Mouse (Mus musculus) C2C12 (cell line): ENCODE measurements at regions not wholly inside any gene's neighbourhood (a gene's known extent, or its start where the extent isn't known, plus 50 kb on each side); places are given as distances from the start of the nearest gene placed in this dataset.

Experiments
- H3K27me3 ChIP-seq: one replicate; pipeline ENCODE4 v1.6.1; 2011; ENCODE audit not compliant: control insufficient read depth, insufficient read depth, insufficient read length
- H3K36me3 ChIP-seq: one replicate; pipeline ENCODE4 v1.6.1; 2011; ENCODE audit not compliant: control insufficient read depth, insufficient read depth
- H3K4me3 ChIP-seq: one replicate; pipeline ENCODE4 v1.5.1; 2011; ENCODE audit warnings: mild to moderate bottlenecking, control low read depth; ENCODE audit not compliant: poor library complexity, insufficient read depth, severe bottlenecking
- H3K79me2 ChIP-seq: one replicate; pipeline ENCODE4 v1.6.1; 2011; ENCODE audit not compliant: control insufficient read depth, insufficient read depth
- H3K79me3 ChIP-seq: one replicate; pipeline ENCODE4 v1.6.1; 2011; ENCODE audit warnings: low read depth, control low read depth
- H3ac ChIP-seq: one replicate; pipeline ENCODE3; 2011; ENCODE audit warnings: low read depth; ENCODE audit not compliant: control insufficient read depth, insufficient read length
- CEBPB ChIP-seq: IDR thresholded peaks from one replicate; pipeline ENCODE4 v1.6.1; 2011; ENCODE audit warnings: low read depth, mild to moderate bottlenecking, control low read depth, moderate library complexity
- CTCF ChIP-seq: IDR thresholded peaks from one replicate; pipeline ENCODE4 v1.5.1; 2011; ENCODE audit not compliant: control insufficient read depth, insufficient read depth, insufficient read length
- FOSL1 ChIP-seq: IDR thresholded peaks from one replicate; pipeline ENCODE4 v1.8.0; 2011; ENCODE audit warnings: mild to moderate bottlenecking, low read length; ENCODE audit not compliant: poor library complexity, insufficient read depth, severe bottlenecking
- MAX ChIP-seq: IDR thresholded peaks from one replicate; pipeline ENCODE4 v1.6.1; 2011; ENCODE audit warnings: mild to moderate bottlenecking, control low read depth
- MYOD1 ChIP-seq: IDR thresholded peaks from one replicate; pipeline ENCODE4 v1.6.1; 2011; ENCODE audit warnings: low read depth; ENCODE audit not compliant: control insufficient read depth, insufficient read length
- MYOG ChIP-seq: IDR thresholded peaks from one replicate; pipeline ENCODE4 v1.6.1; 2011; ENCODE audit not compliant: control insufficient read depth, insufficient read length; ENCODE audit errors: extremely low read depth
- USF1 ChIP-seq: IDR thresholded peaks from one replicate; pipeline ENCODE4 v1.6.1; 2011; ENCODE audit warnings: low read depth, mild to moderate bottlenecking, control low read depth, moderate library complexity

GRCm38 (mm10) chr3:15200309-15200708, 131.8 kb downstream of the Gm9733 start:
- H3K36me3 ChIP-seq = no peaks in the 10 kb centered on the region
- H3K79me3 ChIP-seq = no peaks in the 10 kb centered on the region
- H3K4me3 ChIP-seq = no peak overlapping the region
- no peaks in the 10 kb centered on the region for H3K79me2 ChIP-seq
- H3ac ChIP-seq = no peak overlapping the region
- H3K27me3 ChIP-seq = no peaks in the 10 kb centered on the region
- TF ChIP-seq MYOD1 (no peak), MYOG (no peak)

GRCm38 (mm10) chr3:15200990-15201389, 131.1 kb downstream of the Gm9733 start:
- no peak overlapping the region for H3K4me3 ChIP-seq
- no peaks in the 10 kb centered on the region for H3K27me3 ChIP-seq
- no peak overlapping the region for H3ac ChIP-seq
- no peaks in the 10 kb centered on the region for H3K79me2 ChIP-seq
- TF ChIP-seq MYOD1 (no peak), MYOG (no peak), CTCF (no peak), CEBPB (no peak), USF1 (no peak), FOSL1 (no peak), MAX (no peak)
- no peaks in the 10 kb centered on the region for H3K36me3 ChIP-seq
- H3K79me3 ChIP-seq = no peaks in the 10 kb centered on the region

- H3ac ChIP-seq = no peak overlapping the region
- no peak overlapping the region for H3K4me3 ChIP-seq
- no peaks in the 10 kb centered on the region for H3K79me2 ChIP-seq
- TF ChIP-seq MYOG (no peak), CEBPB (no peak), MAX (no peak), USF1 (no peak), MYOD1 (no peak), CTCF (no peak), FOSL1 (no peak)
- H3K27me3 ChIP-seq = no peaks in the 10 kb centered on the region
- no peaks in the 10 kb centered on the region for H3K79me3 ChIP-seq
- H3K36me3 ChIP-seq = no peaks in the 10 kb centered on the region
Observed at GRCm38 (mm10) chr3:15202760-15203159, 129.3 kb downstream of the Gm9733 start.

- Histone ChIP-seq H3K79me3 (no peaks in the 10 kb centered on the region), H3ac (no peak overlapping the region), H3K79me2 (no peaks in the 10 kb centered on the region), H3K27me3 (no peaks in the 10 kb centered on the region), H3K4me3 (no peak overlapping the region), H3K36me3 (no peaks in the 10 kb centered on the region)
- TF ChIP-seq MYOD1 (no peak), MAX (no peak), USF1 (no peak), CEBPB (no peak), CTCF (no peak)
Observed at GRCm38 (mm10) chr3:15205266-15206229, 126.6 kb downstream of the Gm9733 start.

- TF ChIP-seq MAX (no peak), CEBPB (no peak), MYOG (no peak), FOSL1 (no peak), CTCF (no peak), MYOD1 (no peak), USF1 (no peak)
Observed at GRCm38 (mm10) chr3:15212357-15212756, 119.7 kb downstream of the Gm9733 start.

GRCm38 (mm10) chr3:15217591-15217990, 114.5 kb downstream of the Gm9733 start:
- no peak overlapping the region for H3K4me3 ChIP-seq
- no peaks in the 10 kb centered on the region for H3K79me3 ChIP-seq
- no peak overlapping the region for H3ac ChIP-seq
- TF ChIP-seq MYOG (no peak), FOSL1 (no peak), MAX (no peak), MYOD1 (no peak), CEBPB (no peak), CTCF (no peak), USF1 (no peak)
- H3K36me3 ChIP-seq = no peaks in the 10 kb centered on the region
- H3K79me2 ChIP-seq = no peaks in the 10 kb centered on the region
- no peaks in the 10 kb centered on the region for H3K27me3 ChIP-seq

More at GRCm38 (mm10) chr3:15212357-15212756, 119.7 kb downstream of the Gm9733 start:
- Histone ChIP-seq H3ac (no peak overlapping the region), H3K36me3 (no peaks in the 10 kb centered on the region), H3K79me3 (no peaks in the 10 kb centered on the region), H3K79me2 (no peaks in the 10 kb centered on the region), H3K27me3 (no peaks in the 10 kb centered on the region), H3K4me3 (no peak overlapping the region)
